In genomic region chr12:82226311-82227066, GRCm38 (mm10) we compare ENCODE assay signal across 11 mouse cellular contexts. TPM values are rescaled to one million over a fixed set of nuclear protein-coding genes. Genes with fewer than 3 reads are reported as not detected.
DNase-seq lines count a peak whose midpoint lies in the region; ATAC-seq and TF ChIP-seq lines count a peak whose summit lies in the region.
"Had no signal": no experiment of that assay in that cellular context is flagged by ENCODE, and none has a peak within 500 bp of the region (broad histone marks: within the 10 kb centered on the region; RNA-seq: fewer than 3 reads in every experiment).

No protein-coding gene starts in this region.

- no peaks in the 10 kb centered on the region for H3K36me3 ChIP-seq in forebrain, embryonic 10.5 days (replicated peaks)
- no peaks in the 10 kb centered on the region for H3K36me3 ChIP-seq in forebrain, embryonic 12.5 days (replicated peaks)
- no peaks in the 10 kb centered on the region for H3K36me3 ChIP-seq in lung, embryonic 14.5 days (ENCODE audit: insufficient read depth)
- no peaks in the 10 kb centered on the region for H3K36me3 ChIP-seq in macrophage (ENCODE audit: inconsistent target)
- H3K36me3 ChIP-seq: embryonic facial prominence, embryonic 12.5 days; neural tube, embryonic 13.5 days had no signal

- H3K4me1 ChIP-seq in forebrain, embryonic 10.5 days, result peaks cover 45% of the 10 kb centered on the region
- peaks cover 21% of the 10 kb centered on the region for H3K4me1 ChIP-seq in forebrain, embryonic 12.5 days
- H3K4me1 ChIP-seq in lung, embryonic 14.5 days (ENCODE audit: insufficient read depth), result peaks cover 21% of the 10 kb centered on the region

- H3K9ac ChIP-seq in forebrain, embryonic 12.5 days, result no peak overlapping the region
- no peak overlapping the region for H3K9ac ChIP-seq in lung, embryonic 14.5 days
- H3K9ac ChIP-seq: embryonic facial prominence, embryonic 12.5 days; forebrain, postnatal 0 days; neural tube, embryonic 13.5 days had no signal

- no peak overlapping the region for H3K4me3 ChIP-seq in forebrain, embryonic 10.5 days
- H3K4me3 ChIP-seq in forebrain, embryonic 12.5 days (replicated peaks), result no peak overlapping the region
- H3K4me3 ChIP-seq in lung, embryonic 14.5 days (ENCODE audit: low read depth, low read length), result no peak overlapping the region
- no peak overlapping the region for H3K4me3 ChIP-seq in macrophage (ENCODE audit: inconsistent target)
- H3K4me3 ChIP-seq: embryonic facial prominence, embryonic 12.5 days; neural tube, embryonic 13.5 days had no signal

- WGBS in forebrain, embryonic 10.5 days, result 47% methylated on average over 6 of the region's 6 CpGs
- 54% methylated on average over 6 of the region's 6 CpGs for WGBS in forebrain, embryonic 12.5 days
- WGBS in lung, embryonic 14.5 days, result 48% methylated on average over 6 of the region's 6 CpGs
- 66% methylated on average over 6 of the region's 6 CpGs for WGBS in macrophage (ENCODE audit: missing documents)

- TF ChIP-seq CTCF in lung, embryonic 14.5 days (IDR thresholded peaks at IDR 0.05; ENCODE audit: low read depth), result no peak

- H3K79me2 ChIP-seq in macrophage (ENCODE audit: inconsistent target), result no peaks in the 10 kb centered on the region; the same call in 1 of the 2 replicates

- peak overlapping the region; percentile 53 for H3K27ac ChIP-seq in forebrain, embryonic 10.5 days
- H3K27ac ChIP-seq in forebrain, embryonic 12.5 days, result no peak overlapping the region
- H3K27ac ChIP-seq in lung, embryonic 14.5 days (ENCODE audit: low read depth), result peak overlapping the region; percentile 48; the same call in 1 of the 2 replicates
- H3K27ac ChIP-seq in macrophage, result peak overlapping the region; percentile 83
- H3K27ac ChIP-seq: neural tube, embryonic 13.5 days had no signal

- H3K4me2 ChIP-seq in forebrain, embryonic 12.5 days, result no peak overlapping the region
- no peak overlapping the region for H3K4me2 ChIP-seq in lung, embryonic 14.5 days
- H3K4me2 ChIP-seq: embryonic facial prominence, embryonic 12.5 days; neural tube, embryonic 13.5 days had no signal

- H3K9me3 ChIP-seq in forebrain, embryonic 10.5 days, result no peaks in the 10 kb centered on the region
- H3K9me3 ChIP-seq in forebrain, embryonic 12.5 days, result no peaks in the 10 kb centered on the region
- H3K9me3 ChIP-seq in lung, embryonic 14.5 days (ENCODE audit: low read depth, low read length), result no peaks in the 10 kb centered on the region
- H3K9me3 ChIP-seq: embryonic facial prominence, embryonic 12.5 days; neural tube, embryonic 13.5 days had no signal

- H3K27me3 ChIP-seq in forebrain, embryonic 10.5 days (ENCODE audit: poor library complexity, severe bottlenecking), result no peaks in the 10 kb centered on the region
- no peaks in the 10 kb centered on the region for H3K27me3 ChIP-seq in forebrain, embryonic 12.5 days
- no peaks in the 10 kb centered on the region for H3K27me3 ChIP-seq in lung, embryonic 14.5 days (ENCODE audit: insufficient read depth, low read length)
- H3K27me3 ChIP-seq: embryonic facial prominence, embryonic 12.5 days; neural tube, embryonic 13.5 days had no signal

- ATAC-seq in forebrain, embryonic 12.5 days (ENCODE audit: low FRiP score), result no peak
- peak; percentile 30 for ATAC-seq in lung, embryonic 14.5 days (ENCODE audit: insufficient read depth)

- DNase-seq in forebrain, embryonic 10.5 days (ENCODE audit: extremely low spot score, low spot score), result no peak
- no peak for DNase-seq in lung, embryonic 14.5 days
- DNase-seq in lung, postnatal 14 days, result no peak
- DNase-seq in embryo, embryonic 9.5 days (ENCODE audit: extremely low spot score), result peak; percentile 39
- DNase-seq in urinary bladder, postnatal 10 days (ENCODE audit: low spot score), result no peak
- DNase-seq in urinary bladder, adult 18-20 months (ENCODE audit: low spot score in 2 of 2), result no peak
- DNase-seq: forebrain, postnatal 0 days had no signal

RNA-seq across cellular contexts. Expression of gene Sipa1l1, which starts 57.4 kb away (rescaled TPM):
- polyA plus RNA-seq in forebrain, embryonic 10.5 days (2016; fragmentation: Nextera tagmentation; extraction: Ambion mirVana), result 39.0 and 40.6 TPM in 2 replicates
- 35.8 and 41.7 TPM in 2 replicates for polyA plus RNA-seq in forebrain, embryonic 12.5 days (2016; fragmentation: Nextera tagmentation; extraction: Ambion mirVana)
- 30.5 and 30.8 TPM in 2 replicates for polyA plus RNA-seq in lung, embryonic 14.5 days (2014; fragmentation: Nextera tagmentation; extraction: Ambion mirVana)
- total RNA-seq in macrophage (2018; cell fraction: chromatin; rRNA removed), result 100 to 1,000 TPM in 11 of 26 experiments, 10 to 100 TPM in 15; 54.1 to 161 (median 84.3) TPM
- total RNA-seq in macrophage (2018; cell fraction: cytosol; rRNA removed), result 10 to 100 TPM; 10.2 to 17.3 (median 13.7) TPM
- total RNA-seq in macrophage (2018; cell fraction: nucleus; rRNA removed), result 10 to 100 TPM; 18.8 to 79.3 (median 41.9) TPM
- 7.3 to 11.3 TPM (median 7.8 TPM) in 3 replicates for polyA plus RNA-seq in macrophage (2018)
